In genomic region chr11:94489745-94490144, GRCm38 (mm10) we compare ENCODE assay signal across 22 mouse cellular contexts. TPM values are rescaled to one million over a fixed set of nuclear protein-coding genes. Genes with fewer than 3 reads are reported as not detected.
DNase-seq lines count a peak whose midpoint lies in the region; ATAC-seq and TF ChIP-seq lines count a peak whose summit lies in the region.
"Had no signal": no experiment of that assay in that cellular context is flagged by ENCODE, and none has a peak within 500 bp of the region (broad histone marks: within the 10 kb centered on the region; RNA-seq: fewer than 3 reads in every experiment).

No protein-coding gene starts in this region.

- TF ChIP-seq CTCF in lung, postnatal 0 days (IDR thresholded peaks at IDR 0.05): no peak

- H3K9me3 ChIP-seq in hindbrain, embryonic 10.5 days: no peaks in the 10 kb centered on the region
- no peaks in the 10 kb centered on the region for H3K9me3 ChIP-seq in hindbrain, embryonic 14.5 days (ENCODE audit: control insufficient read depth, low read length)
- H3K9me3 ChIP-seq in lung, postnatal 0 days (ENCODE audit: low read length): no peaks in the 10 kb centered on the region
- no peaks in the 10 kb centered on the region for H3K9me3 ChIP-seq in midbrain, embryonic 15.5 days
- H3K9me3 ChIP-seq: embryonic facial prominence, embryonic 13.5 days; forebrain, embryonic 13.5 days; hindbrain, embryonic 12.5 days; limb, embryonic 15.5 days; lung, embryonic 15.5 days; midbrain, embryonic 10.5 days had no signal

- 37% methylated on average over 4 of the region's 4 CpGs for WGBS in hindbrain, embryonic 10.5 days
- 37% methylated on average over 4 of the region's 4 CpGs for WGBS in hindbrain, embryonic 14.5 days
- WGBS in lung, postnatal 0 days: 36% methylated on average over 4 of the region's 4 CpGs
- 24% methylated on average over 4 of the region's 4 CpGs for WGBS in midbrain, embryonic 15.5 days

- no peak for ATAC-seq in cerebellum, adult (ENCODE audit: insufficient number of reproducible peaks, low FRiP score, low TSS enrichment)
- ATAC-seq in hindbrain, embryonic 14.5 days (ENCODE audit: low FRiP score): no peak
- ATAC-seq in lung, postnatal 0 days: 0 out of 2 replicates have a peak, but pooled peaks have one; percentile 7
- ATAC-seq in midbrain, embryonic 15.5 days (replicated peaks): no peak
- ATAC-seq: CD4-positive, CD25-positive, alpha-beta regulatory T cell, adult 4 months; forebrain, embryonic 13.5 days had no signal

- peaks cover 30% of the 10 kb centered on the region for H3K4me1 ChIP-seq in hindbrain, embryonic 10.5 days (replicated peaks)
- peaks cover 9% of the 10 kb centered on the region; the same call in 1 of the 2 replicates for H3K4me1 ChIP-seq in hindbrain, embryonic 14.5 days (replicated peaks; ENCODE audit: control insufficient read depth, insufficient read depth, low read length)
- peaks cover 4% of the 10 kb centered on the region; the same call in 1 of the 2 replicates for H3K4me1 ChIP-seq in lung, postnatal 0 days (ENCODE audit: insufficient read depth, low read depth, low read length)
- peaks cover 17% of the 10 kb centered on the region for H3K4me1 ChIP-seq in midbrain, embryonic 15.5 days

- H3K9ac ChIP-seq in hindbrain, embryonic 14.5 days: no peak overlapping the region
- H3K9ac ChIP-seq in lung, postnatal 0 days (replicated peaks; ENCODE audit: low read depth): no peak overlapping the region
- H3K9ac ChIP-seq in midbrain, embryonic 15.5 days: no peak overlapping the region
- H3K9ac ChIP-seq: embryonic facial prominence, embryonic 13.5 days; forebrain, embryonic 13.5 days; hindbrain, embryonic 12.5 days; limb, embryonic 15.5 days; liver, embryonic 14.5 days; lung, embryonic 15.5 days had no signal

- H3K36me3 ChIP-seq in hindbrain, embryonic 10.5 days: no peaks in the 10 kb centered on the region
- no peaks in the 10 kb centered on the region for H3K36me3 ChIP-seq in hindbrain, embryonic 14.5 days (replicated peaks; ENCODE audit: control insufficient read depth, insufficient read depth)
- no peaks in the 10 kb centered on the region for H3K36me3 ChIP-seq in lung, postnatal 0 days (ENCODE audit: insufficient read depth, low read length)
- no peaks in the 10 kb centered on the region for H3K36me3 ChIP-seq in midbrain, embryonic 15.5 days (replicated peaks)
- H3K36me3 ChIP-seq: embryonic facial prominence, embryonic 13.5 days; hindbrain, embryonic 12.5 days; limb, embryonic 15.5 days; lung, embryonic 15.5 days; midbrain, embryonic 10.5 days had no signal

- TF ChIP-seq EP300 in lung, postnatal 0 days (IDR thresholded peaks at IDR 0.05): no peak

- no peak overlapping the region for H3K4me2 ChIP-seq in hindbrain, embryonic 14.5 days (replicated peaks)
- no peak overlapping the region for H3K4me2 ChIP-seq in lung, postnatal 0 days (replicated peaks; ENCODE audit: low read depth, low read length)
- no peak overlapping the region for H3K4me2 ChIP-seq in midbrain, embryonic 15.5 days
- H3K4me2 ChIP-seq: embryonic facial prominence, embryonic 13.5 days; forebrain, embryonic 13.5 days; heart, embryonic 11.5 days; hindbrain, embryonic 12.5 days; limb, embryonic 15.5 days; lung, embryonic 15.5 days had no signal

- peak; percentile 57 to 67 for DNase-seq in cerebellum, postnatal 10 days
- no peak for DNase-seq in hindbrain, embryonic 10.5 days (ENCODE audit: low spot score)
- no peak for DNase-seq in hindbrain, embryonic 14.5 days (ENCODE audit: low spot score)
- DNase-seq in lung, postnatal 0 days (ENCODE audit: low spot score): no peak
- DNase-seq in lung, postnatal 36 days: no peak
- DNase-seq: adrenal gland, postnatal 25 days; heart, postnatal 14 days; kidney, adult 8-10 months; layer of hippocampus, adult 9-11 months; thymus, postnatal 14 days had no signal

- 0 out of 2 replicates have a peak overlapping the region, but pooled peaks have one; percentile 5 for H3K27ac ChIP-seq in hindbrain, embryonic 10.5 days
- no peak overlapping the region for H3K27ac ChIP-seq in hindbrain, embryonic 14.5 days
- H3K27ac ChIP-seq in lung, postnatal 0 days (ENCODE audit: low read length): no peak overlapping the region
- no peak overlapping the region for H3K27ac ChIP-seq in midbrain, embryonic 15.5 days
- H3K27ac ChIP-seq: embryonic facial prominence, embryonic 13.5 days; forebrain, embryonic 13.5 days; hindbrain, embryonic 12.5 days; limb, embryonic 15.5 days; liver, embryonic 14.5 days; lung, embryonic 15.5 days; midbrain, embryonic 10.5 days had no signal

- peaks cover 86% of the 10 kb centered on the region for H3K27me3 ChIP-seq in hindbrain, embryonic 10.5 days (ENCODE audit: insufficient read depth, poor library complexity, severe bottlenecking)
- peaks cover 36% of the 10 kb centered on the region for H3K27me3 ChIP-seq in hindbrain, embryonic 14.5 days (ENCODE audit: control insufficient read depth, insufficient read depth, low read length)
- H3K27me3 ChIP-seq in lung, postnatal 0 days (replicated peaks; ENCODE audit: insufficient read depth, low read length): no peaks in the 10 kb centered on the region
- peaks cover 9% of the 10 kb centered on the region; the same call in 1 of the 2 replicates for H3K27me3 ChIP-seq in midbrain, embryonic 15.5 days (replicated peaks)

- no peak overlapping the region for H3K4me3 ChIP-seq in hindbrain, embryonic 10.5 days
- H3K4me3 ChIP-seq in hindbrain, embryonic 14.5 days (replicated peaks; ENCODE audit: low read length): no peak overlapping the region
- no peak overlapping the region for H3K4me3 ChIP-seq in lung, postnatal 0 days (ENCODE audit: low read depth, low read length)
- H3K4me3 ChIP-seq in midbrain, embryonic 15.5 days: no peak overlapping the region
- H3K4me3 ChIP-seq: embryonic facial prominence, embryonic 13.5 days; erythroblast, embryonic 14.5 days; forebrain, embryonic 13.5 days; hindbrain, embryonic 12.5 days; limb, embryonic 15.5 days; lung, embryonic 15.5 days; midbrain, embryonic 10.5 days had no signal

RNA-seq across cellular contexts. Expression of gene Spata20, which starts 3.8 kb away (rescaled TPM):
- polyA plus RNA-seq in hindbrain, embryonic 10.5 days (2016; fragmentation: Nextera tagmentation; extraction: Ambion mirVana): 0.05 TPM in 1 of 2 replicates, not detected in the other
- polyA plus RNA-seq in hindbrain, embryonic 14.5 days (2014; fragmentation: Nextera tagmentation; extraction: Ambion mirVana): 0.33 and 1.3 TPM in 2 replicates
- polyA plus RNA-seq in lung, postnatal 0 days (2015; fragmentation: Nextera tagmentation; extraction: Ambion mirVana): 0.14 TPM in 1 of 2 replicates, not detected in the other
- polyA plus RNA-seq in midbrain, embryonic 15.5 days (2015; fragmentation: Nextera tagmentation; extraction: Ambion mirVana): 0.48 and 0.69 TPM in 2 replicates
- polyA plus RNA-seq: CD4-positive, CD25-positive, alpha-beta regulatory T cell, adult 4 months; erythroblast, embryonic 14.5 days; heart, embryonic 11.5 days; liver, embryonic 14.5 days; midbrain, embryonic 10.5 days had no signal

RNA-seq across cellular contexts. Expression of gene Epn3, which starts 10.0 kb away (rescaled TPM):
- 1.7 and 1.9 TPM in 2 replicates for polyA plus RNA-seq in hindbrain, embryonic 10.5 days (2016; fragmentation: Nextera tagmentation; extraction: Ambion mirVana)
- 1.6 and 2.0 TPM in 2 replicates for polyA plus RNA-seq in hindbrain, embryonic 14.5 days (2014; fragmentation: Nextera tagmentation; extraction: Ambion mirVana)
- 33.2 and 34.5 TPM in 2 replicates for polyA plus RNA-seq in lung, postnatal 0 days (2015; fragmentation: Nextera tagmentation; extraction: Ambion mirVana)
- polyA plus RNA-seq in midbrain, embryonic 15.5 days (2015; fragmentation: Nextera tagmentation; extraction: Ambion mirVana): 0.72 and 1.2 TPM in 2 replicates
- polyA plus RNA-seq: CD4-positive, CD25-positive, alpha-beta regulatory T cell, adult 4 months; erythroblast, embryonic 14.5 days had no signal

RNA-seq across cellular contexts. Expression of gene Cacna1g, which starts 15.7 kb away (rescaled TPM):
- polyA plus RNA-seq in hindbrain, embryonic 10.5 days (2016; fragmentation: Nextera tagmentation; extraction: Ambion mirVana): 5.3 and 7.7 TPM in 2 replicates
- polyA plus RNA-seq in hindbrain, embryonic 14.5 days (2014; fragmentation: Nextera tagmentation; extraction: Ambion mirVana): 18.6 and 22.8 TPM in 2 replicates
- 1.4 and 3.1 TPM in 2 replicates for polyA plus RNA-seq in lung, postnatal 0 days (2015; fragmentation: Nextera tagmentation; extraction: Ambion mirVana)
- polyA plus RNA-seq in midbrain, embryonic 15.5 days (2015; fragmentation: Nextera tagmentation; extraction: Ambion mirVana): 17.7 and 20.7 TPM in 2 replicates
- polyA plus RNA-seq: CD4-positive, CD25-positive, alpha-beta regulatory T cell, adult 4 months had no signal

RNA-seq across cellular contexts. Expression of gene Mycbpap, which starts 31.8 kb away (rescaled TPM):
- 3.9 and 4.6 TPM in 2 replicates for polyA plus RNA-seq in hindbrain, embryonic 10.5 days (2016; fragmentation: Nextera tagmentation; extraction: Ambion mirVana)
- polyA plus RNA-seq in hindbrain, embryonic 14.5 days (2014; fragmentation: Nextera tagmentation; extraction: Ambion mirVana): 3.3 and 5.1 TPM in 2 replicates
- 3.1 and 4.7 TPM in 2 replicates for polyA plus RNA-seq in lung, postnatal 0 days (2015; fragmentation: Nextera tagmentation; extraction: Ambion mirVana)
- polyA plus RNA-seq in midbrain, embryonic 15.5 days (2015; fragmentation: Nextera tagmentation; extraction: Ambion mirVana): 4.1 and 4.5 TPM in 2 replicates
- polyA plus RNA-seq: CD4-positive, CD25-positive, alpha-beta regulatory T cell, adult 4 months; erythroblast, embryonic 14.5 days had no signal

RNA-seq across cellular contexts. Expression of gene Rsad1, which starts 59.3 kb away (rescaled TPM):
- polyA plus RNA-seq in hindbrain, embryonic 10.5 days (2016; fragmentation: Nextera tagmentation; extraction: Ambion mirVana): 3.6 and 4.3 TPM in 2 replicates
- polyA plus RNA-seq in hindbrain, embryonic 14.5 days (2014; fragmentation: Nextera tagmentation; extraction: Ambion mirVana): 6.5 and 7.5 TPM in 2 replicates
- 1.6 and 2.3 TPM in 2 replicates for polyA plus RNA-seq in lung, postnatal 0 days (2015; fragmentation: Nextera tagmentation; extraction: Ambion mirVana)
- 9.1 and 9.7 TPM in 2 replicates for polyA plus RNA-seq in midbrain, embryonic 15.5 days (2015; fragmentation: Nextera tagmentation; extraction: Ambion mirVana)
- polyA plus RNA-seq: erythroblast, embryonic 14.5 days had no signal

Comparison
In these comparisons a context has a peak if more than half of its experiments do, and no peak if none do; other contexts are left out.
1. DNase-seq: peak in cerebellum, postnatal 10 days (2 of 2); none in hindbrain, embryonic 10.5 days (single experiment), hindbrain, embryonic 14.5 days (single experiment), lung, postnatal 0 days (single experiment) and lung, postnatal 36 days (single experiment).
2. RNA of gene Epn3, which starts 10.0 kb away (polyA plus RNA-seq): 33.2 to 34.5 TPM in lung, postnatal 0 days; 1.6 to 2.0 TPM in hindbrain, embryonic 14.5 days, 1.7 to 1.9 TPM in hindbrain, embryonic 10.5 days and 0.72 to 1.2 TPM in midbrain, embryonic 15.5 days; every median in the first group is over 10 times any median in the second.